Mouse (Mus musculus): ENCODE measurements around the gene Cacna2d3. TPM values are rescaled to one million over a fixed set of nuclear protein-coding genes. Genes with fewer than 3 reads are reported as not detected.

Gene Cacna2d3
- total RNA-seq, 2 experiments from 2014 or later = 103 to 108 TPM

DNA sequence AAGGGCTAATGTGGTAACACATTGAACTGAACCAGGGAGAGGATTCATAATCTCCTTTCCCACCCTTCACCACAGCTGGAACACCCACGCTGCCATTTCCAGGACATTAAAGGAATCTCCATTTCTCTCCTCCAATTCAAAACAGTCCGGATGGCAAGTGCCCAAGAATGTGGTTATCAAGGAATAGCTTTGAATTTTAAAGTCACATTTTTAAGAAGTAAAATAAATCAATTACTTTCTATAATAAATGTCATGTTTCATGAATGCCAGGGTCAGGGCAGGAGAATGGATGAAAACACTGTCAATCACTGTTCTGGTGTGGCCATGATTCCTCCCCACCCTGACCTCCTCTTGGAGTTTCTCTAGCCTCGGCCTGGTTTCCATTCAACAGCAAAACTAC, 333.9 kb downstream of the Cacna2d3 start:
- no peak for DNase-seq

GRCm38 (mm10) chr14:29385500-29385899, 336.2 kb downstream of the Cacna2d3 start:
- no peak for DNase-seq

GRCm38 (mm10) chr14:29382786-29383185, 338.9 kb downstream of the Cacna2d3 start:
- no peak for DNase-seq

DNA sequence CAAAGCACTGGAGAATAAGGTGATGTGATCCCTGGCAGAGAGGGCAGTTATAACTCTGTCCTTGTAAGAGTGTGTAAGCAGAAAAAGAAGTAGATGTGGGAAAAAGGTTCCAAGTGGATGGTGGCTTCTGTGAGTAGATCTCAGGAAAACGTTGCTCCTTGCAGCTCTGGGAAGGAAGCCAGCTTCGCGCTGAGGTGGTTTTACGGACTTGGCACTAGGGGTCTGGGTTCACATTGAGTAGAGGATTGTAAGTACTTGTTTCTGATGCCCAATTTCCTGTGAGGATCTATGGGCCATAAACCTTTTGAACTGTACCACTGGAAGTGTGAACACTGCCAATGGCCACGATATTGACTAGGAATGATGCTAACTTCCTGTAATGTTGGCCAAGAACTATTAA, 354.8 kb downstream of the Cacna2d3 start:
- DNase-seq = no peak

- no peak for DNase-seq
These were observed 359.2 kb downstream of the Cacna2d3 start for GRCm38 (mm10) chr14:29362448-29362847.

DNA sequence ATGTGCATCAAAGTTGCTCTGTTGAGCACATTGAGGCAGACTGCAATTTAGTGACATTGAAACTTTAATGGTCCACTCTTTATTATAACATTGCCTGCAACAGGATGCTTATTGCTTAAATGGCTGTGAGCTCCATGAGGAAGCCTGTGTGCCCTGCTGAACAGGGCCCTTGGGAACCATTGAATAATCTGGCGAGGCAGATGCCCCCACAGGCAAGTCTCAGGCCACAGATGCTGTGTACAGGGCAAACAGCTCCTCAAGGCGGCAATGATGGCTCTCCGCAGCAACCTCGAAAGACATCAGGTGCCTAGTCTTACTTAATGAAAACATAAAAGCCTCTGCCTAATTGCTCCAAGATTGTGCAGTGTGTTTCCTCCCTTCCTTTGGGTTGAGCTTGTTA, 371.0 kb downstream of the Cacna2d3 start:
- DNase-seq = no peak

DNA sequence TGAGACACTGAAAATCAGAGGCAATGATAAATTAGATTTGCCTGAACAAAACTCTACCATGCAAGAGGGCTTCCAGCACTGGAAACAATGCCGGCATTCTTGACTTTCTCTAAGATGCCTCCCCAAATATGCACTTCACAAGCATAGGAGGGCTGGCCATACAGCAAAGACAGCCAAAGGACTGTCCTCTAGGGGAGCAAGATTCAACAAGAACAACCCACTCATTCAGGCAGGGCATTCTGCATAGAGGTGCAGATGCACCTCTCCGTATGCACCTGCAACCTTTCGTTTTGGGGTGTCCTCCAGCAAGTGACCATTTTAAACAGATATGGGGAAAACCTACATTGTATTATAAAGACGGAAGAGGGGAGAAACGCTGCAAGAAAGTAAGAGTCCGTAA, 380.1 kb downstream of the Cacna2d3 start:
- no peak for DNase-seq

- DNase-seq = no peak
These were observed 380.9 kb downstream of the Cacna2d3 start for GRCm38 (mm10) chr14:29340728-29341127.

- no peak for DNase-seq
These were observed 386.8 kb downstream of the Cacna2d3 start for GRCm38 (mm10) chr14:29334897-29335296.

DNA sequence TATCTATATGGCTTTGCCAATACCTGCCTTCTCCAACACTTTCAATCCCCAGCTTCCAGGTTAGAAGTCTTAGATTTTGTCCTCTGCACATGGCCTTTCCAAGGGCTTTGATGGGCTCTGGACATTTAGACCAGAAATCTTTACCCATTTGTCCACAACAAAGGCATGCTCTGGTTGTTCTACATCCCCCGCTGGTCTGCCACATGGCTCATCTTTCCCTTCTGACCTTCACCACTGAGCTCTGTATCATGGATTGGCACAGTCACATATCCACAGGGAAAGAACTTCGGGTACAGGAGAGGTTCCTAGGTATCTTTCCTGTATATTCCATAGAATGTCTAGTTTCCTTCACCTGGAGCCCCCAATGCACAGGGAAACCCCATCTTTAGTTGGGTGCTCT, 387.4 kb downstream of the Cacna2d3 start:
- DNase-seq = no peak

DNA sequence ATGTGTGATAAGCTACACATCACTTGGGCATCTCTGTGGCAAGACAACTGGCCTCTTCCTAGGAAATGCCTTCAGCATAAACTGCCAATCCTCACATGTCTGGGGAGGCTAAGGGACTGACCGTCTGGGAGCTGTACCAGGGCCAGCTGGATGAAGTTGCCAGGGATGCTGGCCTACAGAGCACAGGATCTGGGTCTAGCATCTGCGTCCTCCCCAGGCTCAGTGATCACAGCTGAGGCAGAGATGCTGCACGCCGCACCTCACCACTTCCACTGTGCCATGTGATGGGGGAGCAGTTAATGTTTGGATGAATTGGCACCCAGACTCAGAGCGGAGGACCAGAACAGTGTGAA, 397.3 kb downstream of the Cacna2d3 start:
- DNase-seq = peak; percentile 15 to 16

DNA sequence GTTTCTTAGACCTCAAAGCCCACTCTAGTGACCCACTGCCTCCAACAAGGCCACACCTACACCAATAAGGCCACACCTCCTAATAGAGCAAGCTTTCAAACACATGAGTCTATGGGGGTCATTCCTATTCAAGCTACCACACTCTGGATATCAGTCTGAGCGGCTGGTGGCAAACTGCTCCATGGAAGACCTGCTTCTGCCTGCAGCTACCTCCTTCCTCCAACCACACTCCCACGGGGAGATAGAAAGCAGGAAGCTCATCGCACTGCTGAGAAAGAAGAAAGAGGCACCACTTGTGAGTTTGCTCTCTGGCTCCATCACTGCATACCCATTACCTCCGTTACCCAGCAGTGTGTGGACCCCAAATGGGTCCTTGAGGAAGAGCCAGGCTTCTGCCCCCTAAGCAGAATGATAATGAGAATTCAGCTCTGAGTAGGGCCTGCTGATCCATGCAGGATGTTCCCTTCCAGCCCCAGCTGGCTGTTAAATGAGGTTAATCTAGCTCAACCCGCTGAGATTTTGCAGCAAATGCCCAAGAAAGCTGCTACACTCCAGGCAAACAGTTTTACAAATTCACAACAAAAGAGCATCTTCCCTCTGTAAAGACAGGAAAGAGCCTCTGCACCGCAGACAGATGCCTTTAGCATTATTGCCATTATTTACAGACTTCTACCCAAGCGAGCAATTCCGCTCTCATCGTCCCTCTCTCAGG, 397.8 kb downstream of the Cacna2d3 start:
- no peak for DNase-seq

DNA sequence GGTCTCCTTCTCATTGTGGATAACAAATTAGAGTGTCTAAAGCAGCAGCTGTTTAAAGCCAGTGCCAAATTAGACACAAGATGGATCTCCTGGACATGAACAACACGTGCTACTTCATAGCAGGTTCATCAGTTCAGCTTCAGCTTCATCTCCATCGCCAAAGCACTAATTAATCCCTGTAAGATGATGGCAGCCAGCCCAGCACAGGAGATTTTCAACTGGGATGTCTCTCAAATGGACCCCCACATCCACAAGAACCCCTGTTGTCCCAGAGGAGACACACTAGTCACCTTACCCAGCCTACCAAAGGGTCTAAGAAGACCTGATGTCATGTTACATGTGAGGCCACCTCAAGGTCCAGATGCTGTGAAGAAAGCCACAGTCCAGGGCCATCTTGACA, 408.2 kb downstream of the Cacna2d3 start:
- DNase-seq = no peak

DNA sequence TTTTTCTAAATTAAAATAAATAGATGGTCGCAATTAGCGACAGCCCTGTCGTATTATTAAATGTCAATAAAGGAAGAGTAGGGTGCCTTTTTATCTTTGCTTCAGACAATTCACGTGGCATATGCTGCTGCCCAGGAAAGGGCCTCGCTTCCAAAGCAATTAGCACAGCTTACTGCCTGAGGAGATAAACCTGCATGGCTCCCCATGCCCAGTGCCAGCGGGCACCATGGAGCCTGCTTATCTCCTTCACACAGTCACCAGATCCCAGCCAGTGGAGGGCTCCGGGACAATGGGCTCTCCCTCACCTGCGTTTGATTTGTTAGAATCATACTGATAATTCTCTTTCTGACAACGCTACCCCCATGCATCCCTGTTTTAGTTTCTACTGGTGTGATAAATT, 416.0 kb downstream of the Cacna2d3 start:
- DNase-seq = no peak

- DNase-seq = no peak
These were observed 425.4 kb downstream of the Cacna2d3 start for GRCm38 (mm10) chr14:29296185-29296754.

- DNase-seq = no peak
These were observed 442.8 kb downstream of the Cacna2d3 start for GRCm38 (mm10) chr14:29278901-29279300.

DNA sequence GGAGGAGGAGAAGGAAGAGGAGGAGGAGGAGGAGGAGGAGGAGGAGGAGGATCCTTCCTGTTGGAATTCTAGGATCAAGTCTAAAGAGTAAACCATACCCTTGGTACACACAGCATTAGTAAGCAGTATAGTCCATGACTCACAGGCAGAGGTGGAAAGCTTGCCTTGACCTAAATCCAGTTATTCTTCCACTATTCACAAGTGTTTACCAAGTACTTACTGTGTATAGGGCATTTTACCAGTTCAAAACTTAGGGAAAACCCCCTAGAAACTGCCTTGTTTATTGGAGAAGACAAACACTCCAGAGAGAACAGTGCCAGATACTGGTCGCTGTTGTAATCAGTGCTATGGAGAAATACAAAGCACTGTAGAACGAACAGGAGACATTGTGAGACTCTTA, 443.3 kb downstream of the Cacna2d3 start:
- DNase-seq = no peak

GRCm38 (mm10) chr14:29277701-29278100, 444.0 kb downstream of the Cacna2d3 start:
- no peak for DNase-seq

DNA sequence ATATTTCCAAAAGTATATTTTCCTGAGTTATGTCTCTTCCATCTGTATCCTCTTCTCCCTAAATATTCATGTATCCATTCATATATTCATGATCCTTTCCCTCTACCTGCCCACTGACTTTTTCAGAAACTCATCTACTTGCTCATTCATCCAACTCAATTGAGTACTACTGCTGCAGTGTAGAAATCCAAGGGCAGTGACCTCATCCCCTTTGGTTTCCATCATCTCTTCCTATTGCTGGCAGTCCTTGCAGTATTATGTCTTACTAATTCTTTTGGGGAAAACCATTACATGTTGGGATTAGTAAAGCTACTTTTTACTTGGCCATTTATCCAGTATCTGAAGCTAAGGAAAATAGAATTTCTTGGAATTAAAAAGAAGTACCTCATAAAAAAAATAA, 447.8 kb downstream of the Cacna2d3 start:
- no peak for DNase-seq

- no peak for DNase-seq
These were observed 451.1 kb downstream of the Cacna2d3 start for GRCm38 (mm10) chr14:29270541-29270940.

GRCm38 (mm10) chr14:29269816-29270215, 451.8 kb downstream of the Cacna2d3 start:
- DNase-seq = no peak

- no peak for DNase-seq
These were observed 453.1 kb downstream of the Cacna2d3 start for GRCm38 (mm10) chr14:29268609-29269008.

DNA sequence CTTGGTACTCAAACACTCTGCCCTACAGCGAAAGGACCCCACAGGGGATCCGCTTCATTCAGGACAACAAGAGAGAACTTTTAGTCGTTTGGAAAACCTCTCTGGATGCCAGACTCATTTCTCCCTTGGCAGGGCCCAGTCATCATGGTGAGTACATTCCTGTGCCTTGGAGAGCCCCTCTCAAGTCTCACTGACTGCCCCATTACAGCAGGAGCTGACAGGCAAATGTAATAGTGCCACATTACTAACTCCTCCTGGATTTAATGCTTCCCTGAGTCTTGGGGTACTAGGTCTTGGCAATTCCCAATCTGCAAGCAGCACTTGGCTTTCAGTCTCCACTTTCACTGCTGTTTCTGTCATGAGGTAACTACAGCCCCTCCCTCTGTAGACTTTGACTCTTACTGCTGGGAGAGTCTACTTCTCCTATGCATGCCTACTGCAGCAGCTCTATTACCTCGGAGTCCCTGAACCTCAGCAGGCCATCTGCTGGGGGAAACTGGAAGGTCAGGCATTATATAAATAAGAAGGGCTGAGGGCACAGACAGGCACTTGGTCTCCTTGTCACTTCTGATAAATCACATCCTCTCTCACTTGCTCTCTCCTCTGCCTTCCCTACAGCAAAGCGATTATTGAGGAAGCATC, 454.3 kb downstream of the Cacna2d3 start:
- no peak for DNase-seq

DNA sequence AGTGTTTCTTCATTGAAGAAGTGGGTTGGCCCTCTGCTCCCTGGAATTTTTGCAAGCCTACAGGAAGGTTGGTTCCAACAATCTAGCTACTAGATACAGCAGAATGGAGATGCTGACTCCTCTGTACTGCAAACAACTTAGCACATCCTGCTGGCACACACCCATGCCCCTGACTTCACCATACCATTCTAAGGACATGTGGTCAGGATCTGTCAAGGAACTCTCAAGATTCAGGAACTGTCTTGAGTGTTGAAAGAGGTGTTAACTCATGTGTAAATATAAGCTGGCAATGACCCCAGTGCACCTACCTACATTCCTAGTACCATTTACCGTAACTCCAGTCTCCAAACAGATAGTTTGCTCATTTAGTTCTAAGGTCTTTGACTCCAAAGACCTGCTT, 461.0 kb downstream of the Cacna2d3 start:
- DNase-seq = no peak

All from layer of hippocampus, postnatal 36 days (tissue).